Mouse (Mus musculus): Measurements from ENCODE around the gene Syngr2. TPM values are rescaled to one million over a fixed set of nuclear protein-coding genes. Genes with fewer than 3 reads are reported as not detected.
A peak's percentile ranks its signal among the peaks of the same experiment; 100 is the strongest.

The Syngr2 gene
- polyA plus RNA-seq, 1 experiment, result 229 TPM

GRCm38 (mm10) chr11:117823411-117823810 lies 13.9 kb downstream of the Syngr2 start:
- Histone ChIP-seq H3K4me3 (ENCODE audit: low read depth, low read length) (no peak overlapping the region), H3K27ac (ENCODE audit: insufficient read depth, low read depth, low read length) (peak overlapping the region; percentile 85; the same call in 1 of the 2 replicates), H3K36me3 (ENCODE audit: control insufficient read depth, insufficient read depth, low read length) (peaks cover 12% of the 10 kb centered on the region), H3K27me3 (ENCODE audit: control insufficient read depth, insufficient read depth, low read length) (no peaks in the 10 kb centered on the region), H3K4me1 (ENCODE audit: control insufficient read depth, insufficient read depth, insufficient read length, low read length) (peaks cover 40% of the 10 kb centered on the region)
- TF ChIP-seq CTCF (IDR thresholded peaks at IDR 0.05; ENCODE audit: extremely low read depth, insufficient read length, insufficient replicate concordance, low read depth, low read length), result no peak
- TF ChIP-seq POLR2A (IDR thresholded peaks at IDR 0.05; ENCODE audit: low read depth, low read length), result no peak
- 67% methylated on average over 6 of the region's 6 CpGs for whole genome bisulfite sequencing

DNA sequence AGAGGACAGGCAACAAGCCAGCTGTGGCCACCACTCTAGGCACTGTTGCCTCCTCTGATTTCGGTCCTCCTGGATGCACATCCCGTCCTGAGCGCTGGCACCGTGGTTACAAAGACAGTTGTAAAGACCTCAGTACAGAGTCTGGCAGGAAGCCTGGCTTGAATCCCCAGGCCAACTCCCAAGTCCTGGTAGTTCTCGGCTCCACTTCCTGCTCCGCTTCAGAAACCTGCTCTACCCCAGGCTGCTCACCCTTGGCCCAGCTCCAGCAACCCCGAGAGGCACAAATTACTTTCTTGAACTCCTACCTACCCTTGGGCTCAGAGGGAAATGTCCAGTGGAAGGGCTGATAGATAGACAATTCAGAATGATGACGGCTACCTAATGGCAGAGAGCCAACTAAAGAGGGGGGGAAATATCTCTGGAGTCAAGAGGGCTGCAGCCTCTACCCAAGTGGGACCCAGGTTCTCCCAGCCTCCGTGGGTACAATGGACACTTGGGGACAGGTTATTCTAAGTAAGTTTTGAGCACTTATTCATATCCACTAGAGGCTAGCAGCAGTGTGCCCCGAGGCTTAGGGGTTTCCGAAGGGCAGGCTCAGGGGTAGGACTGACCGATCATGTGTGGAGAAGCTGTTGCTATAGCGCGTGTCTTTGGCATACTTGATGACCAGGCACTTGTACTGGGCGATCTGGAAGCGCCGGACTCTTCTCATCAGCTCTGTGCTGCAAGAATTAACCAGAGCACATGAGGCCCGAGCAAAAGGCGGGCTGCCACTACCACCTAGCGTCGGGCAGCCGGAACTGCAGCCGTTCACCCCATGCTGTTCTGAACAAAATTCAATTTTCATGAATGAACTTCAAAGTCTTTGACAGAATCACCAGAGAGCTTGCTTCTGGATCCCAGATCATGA lies 14.8 kb downstream of the Syngr2 start:
- Histone ChIP-seq H3K27ac (ENCODE audit: insufficient read depth, low read depth, low read length) (peak overlapping the region; percentile 85), H3K36me3 (ENCODE audit: control insufficient read depth, insufficient read depth, low read length) (peaks cover 10% of the 10 kb centered on the region), H3K4me1 (ENCODE audit: control insufficient read depth, insufficient read depth, insufficient read length, low read length) (peaks cover 46% of the 10 kb centered on the region), H3K4me3 (ENCODE audit: low read depth, low read length) (peak overlapping the region; percentile 49), H3K27me3 (ENCODE audit: control insufficient read depth, insufficient read depth, low read length) (no peaks in the 10 kb centered on the region)
- no peak for TF ChIP-seq POLR2A (IDR thresholded peaks at IDR 0.05; ENCODE audit: low read depth, low read length)
- peak; percentile 88 for TF ChIP-seq CTCF (IDR thresholded peaks at IDR 0.05; ENCODE audit: extremely low read depth, insufficient read length, insufficient replicate concordance, low read depth, low read length)
- 2% methylated on average over 23 of the region's 23 CpGs for WGBS

DNA sequence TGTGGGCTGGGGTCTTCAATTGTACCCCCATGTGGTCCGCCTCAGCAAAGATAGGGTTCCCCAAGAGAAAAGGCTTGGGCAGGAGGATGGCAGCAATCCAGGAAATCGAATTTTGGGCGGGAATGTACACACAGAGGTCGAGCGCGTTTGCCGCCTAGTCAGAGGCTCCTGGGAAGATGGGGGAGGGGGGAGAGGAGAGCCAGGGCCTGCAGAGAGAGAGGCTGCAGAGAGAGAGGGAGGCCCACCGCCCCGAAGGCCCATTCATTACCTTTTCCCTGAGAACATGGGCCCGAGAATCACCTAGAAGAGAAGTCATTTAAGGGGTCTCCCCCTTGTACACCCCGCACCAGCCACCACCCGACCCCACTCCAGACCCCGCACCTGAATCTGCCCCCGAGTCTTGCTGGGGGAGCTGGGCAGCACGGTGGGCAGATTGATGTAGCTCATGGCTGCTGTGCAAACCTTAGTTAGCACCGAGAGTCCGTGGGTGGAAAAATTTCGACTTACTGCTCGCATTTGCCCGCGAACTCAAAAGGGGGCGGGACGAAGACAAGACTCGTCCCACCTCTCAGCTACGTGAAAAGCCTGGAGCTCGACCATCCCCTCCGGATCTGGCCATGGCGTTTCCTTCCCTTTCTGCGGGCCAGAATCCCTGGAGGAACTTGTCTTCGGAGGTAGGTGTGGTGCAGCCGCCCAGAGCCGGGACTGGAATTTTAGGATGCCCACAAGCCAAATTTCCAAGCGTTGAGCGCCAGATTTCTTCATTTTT lies 16.0 kb downstream of the Syngr2 start, which contains the start of the genes Afmid and Tk1:
Gene Afmid (plus strand): TSS at position 592 of the 769 bp plus-strand sequence.
Gene Tk1 (minus strand): TSS at position 760 of the 769 bp plus-strand sequence.
- WGBS, result 1% methylated on average over 34 of the region's 34 CpGs
- H3K4me1 ChIP-seq (ENCODE audit: control insufficient read depth, insufficient read depth, insufficient read length, low read length), result peaks cover 51% of the 10 kb centered on the region
- peak within 1 kb of the TSS; percentile 56 for H3K27ac ChIP-seq (ENCODE audit: insufficient read depth, low read depth, low read length)
- H3K36me3 ChIP-seq (ENCODE audit: control insufficient read depth, insufficient read depth, low read length), result 0 out of 2 replicates have a peak, but pooled peaks cover 2% of the 10 kb centered on the region
- peak within 1 kb of the TSS; percentile 67 for H3K4me3 ChIP-seq (ENCODE audit: low read depth, low read length)
- no peak; the same call in 1 of the 2 replicates for TF ChIP-seq POLR2A (IDR thresholded peaks at IDR 0.05; ENCODE audit: low read depth, low read length)
- no peak for TF ChIP-seq CTCF (IDR thresholded peaks at IDR 0.05; ENCODE audit: extremely low read depth, insufficient read length, insufficient replicate concordance, low read depth, low read length)
- H3K27me3 ChIP-seq (ENCODE audit: control insufficient read depth, insufficient read depth, low read length), result no peaks in the 10 kb centered on the region

DNA sequence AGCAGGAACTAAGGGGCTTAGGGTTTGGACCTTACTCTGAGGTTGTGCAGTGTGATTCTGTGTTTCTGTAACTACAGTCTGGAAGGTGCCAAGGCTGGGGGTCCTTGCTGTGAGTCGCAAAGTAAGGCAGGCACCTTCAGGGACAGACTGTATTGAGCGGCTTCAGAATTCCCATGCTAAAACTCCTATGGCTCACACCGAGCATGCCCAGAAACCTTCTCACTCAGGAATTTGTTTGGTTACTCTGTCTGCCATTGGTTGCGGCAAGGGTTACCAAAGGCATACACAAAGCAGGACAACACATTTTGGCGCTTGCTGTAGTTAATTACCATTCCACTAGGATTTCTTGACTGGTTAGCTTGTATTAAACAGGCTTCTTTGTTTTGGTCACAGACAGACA lies 16.7 kb downstream of the Syngr2 start:
- WGBS, result 26% methylated on average over 5 of the region's 5 CpGs
- peak overlapping the region; percentile 67 for H3K4me3 ChIP-seq (ENCODE audit: low read depth, low read length)
- no peaks in the 10 kb centered on the region for H3K27me3 ChIP-seq (ENCODE audit: control insufficient read depth, insufficient read depth, low read length)
- H3K27ac ChIP-seq (ENCODE audit: insufficient read depth, low read depth, low read length), result peak overlapping the region; percentile 56
- TF ChIP-seq CTCF (IDR thresholded peaks at IDR 0.05; ENCODE audit: extremely low read depth, insufficient read length, insufficient replicate concordance, low read depth, low read length), result no peak
- no peak for TF ChIP-seq POLR2A (IDR thresholded peaks at IDR 0.05; ENCODE audit: low read depth, low read length)
- peaks cover 56% of the 10 kb centered on the region for H3K4me1 ChIP-seq (ENCODE audit: control insufficient read depth, insufficient read depth, insufficient read length, low read length)
- 0 out of 2 replicates have a peak, but pooled peaks cover 2% of the 10 kb centered on the region for H3K36me3 ChIP-seq (ENCODE audit: control insufficient read depth, insufficient read depth, low read length)

DNA sequence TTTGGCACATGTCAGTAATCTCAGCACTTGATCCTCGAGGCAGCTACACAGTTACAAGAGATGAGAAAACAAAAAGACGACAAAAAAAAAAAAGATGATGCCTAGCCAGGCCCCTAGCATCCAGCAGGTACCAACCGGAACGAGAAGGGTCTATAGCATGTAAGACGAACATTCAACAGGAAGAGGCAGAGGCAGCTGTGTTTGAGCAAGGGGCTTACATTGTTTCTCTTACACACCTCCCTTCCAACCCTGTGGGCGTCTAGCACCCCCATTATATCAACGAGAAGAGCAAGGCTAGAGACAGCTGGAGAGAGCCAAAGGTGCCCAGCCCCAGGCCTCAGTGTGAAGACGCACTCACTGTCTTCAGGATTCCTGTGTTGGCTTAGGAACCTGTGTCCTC lies 17.4 kb downstream of the Syngr2 start:
- Histone ChIP-seq H3K36me3 (ENCODE audit: control insufficient read depth, insufficient read depth, low read length) (0 out of 2 replicates have a peak, but pooled peaks cover 2% of the 10 kb centered on the region), H3K27me3 (ENCODE audit: control insufficient read depth, insufficient read depth, low read length) (no peaks in the 10 kb centered on the region), H3K4me1 (ENCODE audit: control insufficient read depth, insufficient read depth, insufficient read length, low read length) (peaks cover 54% of the 10 kb centered on the region), H3K27ac (ENCODE audit: insufficient read depth, low read depth, low read length) (peak overlapping the region; percentile 97), H3K4me3 (ENCODE audit: low read depth, low read length) (0 out of 2 replicates have a peak overlapping the region, but pooled peaks have one; percentile 0)
- TF ChIP-seq POLR2A (IDR thresholded peaks at IDR 0.05; ENCODE audit: low read depth, low read length) (no peak), CTCF (IDR thresholded peaks at IDR 0.05; ENCODE audit: extremely low read depth, insufficient read length, insufficient replicate concordance, low read depth, low read length) (no peak)
- WGBS, result 37% methylated on average over 8 of the region's 8 CpGs

GRCm38 (mm10) chr11:117827386-117827785 lies 17.9 kb downstream of the Syngr2 start:
- H3K27me3 ChIP-seq (ENCODE audit: control insufficient read depth, insufficient read depth, low read length), result no peaks in the 10 kb centered on the region
- 0 out of 2 replicates have a peak, but pooled peaks cover 2% of the 10 kb centered on the region for H3K36me3 ChIP-seq (ENCODE audit: control insufficient read depth, insufficient read depth, low read length)
- H3K4me1 ChIP-seq (ENCODE audit: control insufficient read depth, insufficient read depth, insufficient read length, low read length), result peaks cover 51% of the 10 kb centered on the region
- TF ChIP-seq POLR2A (IDR thresholded peaks at IDR 0.05; ENCODE audit: low read depth, low read length) (no peak), CTCF (IDR thresholded peaks at IDR 0.05; ENCODE audit: extremely low read depth, insufficient read length, insufficient replicate concordance, low read depth, low read length) (no peak)
- peak overlapping the region; percentile 97 for H3K27ac ChIP-seq (ENCODE audit: insufficient read depth, low read depth, low read length)
- H3K4me3 ChIP-seq (ENCODE audit: low read depth, low read length), result peak overlapping the region; percentile 38
- 17% methylated on average over 3 of the region's 3 CpGs for WGBS

All from small intestine, adult 2 months (tissue).